Mouse (Mus musculus) G1E (cell line): ENCODE results near the gene Lamtor4. TPM values are rescaled to one million over a fixed set of nuclear protein-coding genes. Genes with fewer than 3 reads are reported as not detected.

Source experiments
- ATAC-seq: 2 replicates; pipeline ENCODE4 v1.8.0; 2016; ENCODE audit warnings: mild to moderate bottlenecking; ENCODE audit not compliant: insufficient number of reproducible peaks, poor library complexity, low FRiP score, severe bottlenecking; ENCODE audit errors: extremely low read depth
- DNase-seq: peaks from one replicate; pipeline ENCODE4 v3.0.0; 2012; ENCODE audit warnings: low spot score
- H3K27me3 ChIP-seq: 2 replicates; pipeline ENCODE4 v1.6.1; 2012; ENCODE audit warnings: mild to moderate bottlenecking, low read length, inconsistent platforms; ENCODE audit not compliant: insufficient read depth
- H3K36me3 ChIP-seq: replicated peaks from 2 replicates; pipeline ENCODE3; 2012; ENCODE audit warnings: mild to moderate bottlenecking, inconsistent platforms
- H3K4me1 ChIP-seq: 2 replicates; pipeline ENCODE4 v1.6.1; 2012; ENCODE audit warnings: low read depth, low read length, inconsistent platforms, mixed read lengths; ENCODE audit not compliant: insufficient read depth
- H3K4me3 ChIP-seq: 2 replicates; pipeline ENCODE4 v1.5.1; 2012; ENCODE audit warnings: low read depth, mild to moderate bottlenecking, inconsistent platforms, low read length, moderate library complexity, mixed read lengths
- H3K9me3 ChIP-seq: replicated peaks from 2 replicates; pipeline ENCODE4 v1.6.1; 2012; ENCODE audit warnings: inconsistent platforms
- CTCF ChIP-seq: IDR thresholded peaks from 2 replicates; pipeline ENCODE4 v1.5.1; 2012; ENCODE audit warnings: low read depth, low read length, inconsistent platforms, mixed read lengths
- GATA1 ChIP-seq: IDR thresholded peaks from 2 replicates; pipeline ENCODE4 v1.6.1; 2012; ENCODE audit warnings: borderline replicate concordance, low read length, inconsistent platforms, mixed read lengths
- GATA2 ChIP-seq: IDR thresholded peaks from 2 replicates; pipeline ENCODE4 v1.6.1; 2012; ENCODE audit warnings: low read depth, low read length, inconsistent platforms, borderline replicate concordance
- POLR2AphosphoS5 ChIP-seq: IDR thresholded peaks from 2 replicates; pipeline ENCODE4 v1.6.1; 2012; ENCODE audit warnings: low read depth, low read length, inconsistent platforms; ENCODE audit not compliant: insufficient replicate concordance
- TAL1 ChIP-seq: conservative IDR thresholded peaks from 2 replicates; pipeline ENCODE4 v1.6.1; 2012; ENCODE audit warnings: low read depth, low read length, inconsistent platforms, mixed read lengths
- polyA plus RNA-seq: library from polyadenylated mRNA; stranded (reverse); fragments of >175 nt; gene quantifications from 2 replicates; pipeline ENCODE4 v1.2.3, GENCODE M21; 2012
- total RNA-seq, 2 experiments: library from RNA; stranded (forward) in 1 of 2; stranded (reverse) in 1 of 2; fragments of 200-1000 nt in 1 of 2; fragments of >200 nt in 1 of 2; fragmentation: Nextera tagmentation in 1 of 2; gene quantifications; 2 replicates each; pipeline ENCODE4 v1.2.3; 2014 to 2017

Lamtor4 gene
- total and polyA plus RNA-seq, 3 experiments = 13.3 to 51.8 (median 22.9) TPM

DNA sequence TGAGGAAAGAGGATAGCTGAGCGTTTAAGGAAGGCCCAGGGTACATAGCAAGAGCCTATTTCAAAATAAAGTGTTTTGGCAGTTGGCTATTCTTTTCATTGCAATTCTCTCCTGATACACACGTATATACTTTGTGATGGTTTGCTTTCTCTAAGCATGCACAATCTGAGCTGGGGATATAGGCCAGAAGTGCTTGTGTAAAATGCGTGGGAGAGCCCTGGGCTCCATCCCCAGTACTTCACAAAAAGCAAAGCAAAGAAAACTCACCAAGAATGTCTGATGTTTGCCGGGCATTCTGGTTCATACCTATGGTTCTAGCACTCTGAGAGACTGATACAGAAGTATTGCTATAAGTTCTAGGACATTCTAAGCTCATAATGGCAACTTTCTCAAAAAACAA, 13.7 kb downstream of the Lamtor4 start:
- Histone ChIP-seq H3K9me3 (no peaks in the 10 kb centered on the region), H3K4me1 (peaks cover 20% of the 10 kb centered on the region), H3K4me3 (no peak overlapping the region), H3K27me3 (peaks cover 36% of the 10 kb centered on the region), H3K36me3 (peaks cover 31% of the 10 kb centered on the region)
- ATAC-seq (no peak), DNase-seq (no peak)
- TF ChIP-seq TAL1 (no peak), POLR2AphosphoS5 (no peak)

DNA sequence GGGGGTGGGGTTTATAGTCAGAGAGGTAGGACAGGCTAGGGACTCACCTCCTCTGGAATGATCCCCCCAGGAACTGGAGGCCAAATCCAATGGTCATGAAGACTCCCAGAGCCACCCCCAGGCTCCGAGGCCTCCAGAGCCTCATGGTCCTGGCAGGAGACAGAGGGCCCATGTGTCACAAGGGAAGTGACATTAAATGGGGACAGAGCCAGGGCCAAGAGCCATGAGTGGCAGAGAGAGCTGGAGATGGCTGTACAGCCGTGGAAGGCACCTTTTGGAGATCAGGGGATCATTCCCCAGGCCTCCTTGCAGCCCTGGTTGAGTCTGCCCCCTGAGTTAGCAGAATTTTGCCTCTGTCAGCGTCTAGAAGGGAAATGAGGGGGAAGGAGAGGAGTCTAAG, 15.9 kb downstream of the Lamtor4 start:
- ATAC-seq = no peak
- H3K27me3 ChIP-seq = peaks cover 54% of the 10 kb centered on the region

GRCm38 (mm10) chr5:138272409-138272923, 17.2 kb downstream of the Lamtor4 start, which contains the start of gene Gal3st4:
TSS of gene Gal3st4 (minus strand) at chr5:138272840.
- DNase-seq (no peak), ATAC-seq (no peak)
- no peaks in the 10 kb centered on the region for H3K9me3 ChIP-seq
- H3K36me3 ChIP-seq = peaks cover 6% of the 10 kb centered on the region
- TF ChIP-seq POLR2AphosphoS5 (no peak), GATA2 (no peak), TAL1 (no peak), GATA1 (no peak), CTCF (no peak)
- no peak within 1 kb of the TSS for H3K4me3 ChIP-seq
- H3K4me1 ChIP-seq = peaks cover 3% of the 10 kb centered on the region
- peaks cover 66% of the 10 kb centered on the region for H3K27me3 ChIP-seq

More for the DNA sequence above, 15.9 kb downstream of the Lamtor4 start:
- Histone ChIP-seq H3K36me3 (peaks cover 18% of the 10 kb centered on the region), H3K4me1 (peaks cover 7% of the 10 kb centered on the region), H3K4me3 (no peak overlapping the region), H3K9me3 (no peaks in the 10 kb centered on the region)
- no peak for DNase-seq
- TF ChIP-seq CTCF = no peak
- no peak for TF ChIP-seq GATA2
- TF ChIP-seq POLR2AphosphoS5 = no peak
- no peak for TF ChIP-seq GATA1
- no peak for TF ChIP-seq TAL1

GRCm38 (mm10) chr5:138274186-138274585, 18.9 kb downstream of the Lamtor4 start:
- ATAC-seq (no peak), DNase-seq (no peak)
- H3K27me3 ChIP-seq = peaks cover 79% of the 10 kb centered on the region
- H3K4me1 ChIP-seq = peaks cover 3% of the 10 kb centered on the region
- H3K4me3 ChIP-seq = no peak overlapping the region
- H3K36me3 ChIP-seq = no peaks in the 10 kb centered on the region
- no peaks in the 10 kb centered on the region for H3K9me3 ChIP-seq
- TF ChIP-seq GATA2 (no peak), POLR2AphosphoS5 (no peak), TAL1 (no peak), GATA1 (no peak), CTCF (no peak)

GRCm38 (mm10) chr5:138275216-138276050, 20.2 kb downstream of the Lamtor4 start:
- ATAC-seq = no peak
- H3K4me1 ChIP-seq = peaks cover 3% of the 10 kb centered on the region
- peaks cover 86% of the 10 kb centered on the region for H3K27me3 ChIP-seq
- no peaks in the 10 kb centered on the region for H3K36me3 ChIP-seq
- H3K9me3 ChIP-seq = peaks cover 10% of the 10 kb centered on the region
- no peak for TF ChIP-seq TAL1
- TF ChIP-seq GATA2 = no peak
- TF ChIP-seq CTCF = no peak
- TF ChIP-seq GATA1 = no peak
- TF ChIP-seq POLR2AphosphoS5 = no peak
- no peak for DNase-seq
- H3K4me3 ChIP-seq = no peak overlapping the region

- Histone ChIP-seq H3K27me3 (peaks cover 65% of the 10 kb centered on the region), H3K4me1 (peaks cover 3% of the 10 kb centered on the region), H3K4me3 (no peak overlapping the region), H3K36me3 (no peaks in the 10 kb centered on the region), H3K9me3 (peaks cover 11% of the 10 kb centered on the region)
- TF ChIP-seq GATA1 (no peak), GATA2 (no peak), POLR2AphosphoS5 (no peak), TAL1 (no peak), CTCF (no peak)
- no peak for DNase-seq
- no peak for ATAC-seq
Measured at GRCm38 (mm10) chr5:138277994-138278393, 22.7 kb downstream of the Lamtor4 start.
